Mouse (Mus musculus) ES-Bruce4 (cell line): ENCODE measurements around the gene Hprt. TPM values are rescaled to one million over a fixed set of nuclear protein-coding genes. Genes with fewer than 3 reads are reported as not detected.
"Not testable (repeated sequence)": the region's sequence is repeated elsewhere in the genome, so short reads cannot be mapped to it uniquely, and the experiment has no call there.

ENCODE experiments used
- H3K27ac ChIP-seq: 2 replicates; pipeline ENCODE4 v1.5.1; 2012; ENCODE audit warnings: low read length, inconsistent platforms; ENCODE audit not compliant: insufficient read depth
- H3K27me3 ChIP-seq: 2 replicates; pipeline ENCODE4 v1.6.1; 2012; ENCODE audit warnings: mild to moderate bottlenecking, low read length, inconsistent platforms; ENCODE audit not compliant: control insufficient read depth, poor library complexity, insufficient read depth, severe bottlenecking
- H3K36me3 ChIP-seq: 2 replicates; pipeline ENCODE4 v1.6.1; 2012; ENCODE audit warnings: inconsistent platforms, mild to moderate bottlenecking, low read length, moderate library complexity; ENCODE audit not compliant: control insufficient read depth, poor library complexity, insufficient read depth, severe bottlenecking
- H3K4me1 ChIP-seq: one replicate; pipeline ENCODE4 v1.8.1; 2011; ENCODE audit warnings: low read length; ENCODE audit not compliant: control insufficient read depth, insufficient read depth
- H3K4me3 ChIP-seq: 2 replicates; pipeline ENCODE4 v1.5.1; 2011; ENCODE audit warnings: low read depth, mild to moderate bottlenecking, low read length
- H3K9ac ChIP-seq: 2 replicates; pipeline ENCODE4 v1.6.1; 2012; ENCODE audit warnings: low read depth, mild to moderate bottlenecking, inconsistent platforms; ENCODE audit not compliant: poor library complexity, severe bottlenecking
- H3K9me3 ChIP-seq: replicated peaks from 2 replicates; pipeline ENCODE4 v1.6.1; 2012; ENCODE audit warnings: mild to moderate bottlenecking, low read length, inconsistent platforms; ENCODE audit not compliant: control insufficient read depth, poor library complexity, insufficient read depth, severe bottlenecking
- CTCF ChIP-seq: IDR thresholded peaks from one replicate; pipeline ENCODE4 v1.8.1; 2011; ENCODE audit warnings: low read depth, low read length
- EP300 ChIP-seq: IDR thresholded peaks from 2 replicates; pipeline ENCODE4 v1.6.1; 2011; ENCODE audit warnings: low read depth, low read length; ENCODE audit not compliant: insufficient read depth
- POLR2A ChIP-seq: IDR thresholded peaks from one replicate; pipeline ENCODE4 v1.8.1; 2011; ENCODE audit warnings: low read length; ENCODE audit not compliant: insufficient read depth
- polyA plus RNA-seq: library from polyadenylated mRNA; stranded (reverse); fragments of >200 nt; gene quantifications from 2 replicates; pipeline ENCODE4 v1.2.4, GENCODE M21; 2011; ENCODE audit warnings: low read depth; ENCODE audit not compliant: missing spikeins, insufficient read depth, insufficient read length

Gene Hprt
- polyA plus RNA-seq, 1 experiment = 254 TPM

DNA sequence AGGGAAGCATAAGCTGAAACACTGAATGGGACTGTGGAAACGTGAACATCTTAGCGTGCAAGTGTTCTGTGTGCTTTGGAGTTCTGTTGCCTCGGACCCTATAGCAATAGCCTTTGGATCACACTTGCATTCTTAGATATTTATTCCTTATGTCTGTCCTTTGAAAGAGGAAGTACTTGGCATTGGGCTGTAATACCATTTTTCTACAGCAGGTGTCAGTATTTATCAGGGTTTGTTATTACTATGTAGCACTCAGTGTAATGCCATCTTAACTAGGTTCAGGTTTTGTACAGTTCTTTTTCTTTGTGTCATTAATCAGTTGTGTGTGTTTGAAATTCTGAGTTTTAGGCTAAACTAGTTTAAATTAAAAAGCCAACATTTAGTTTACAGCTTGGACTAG is 18.1 kb downstream of the Hprt start:
- no peak for TF ChIP-seq CTCF
- no peak for TF ChIP-seq POLR2A
- TF ChIP-seq EP300 = no peak
- H3K27me3 ChIP-seq = no peaks in the 10 kb centered on the region
- no peaks in the 10 kb centered on the region for H3K9me3 ChIP-seq
- H3K36me3 ChIP-seq = peaks cover 10% of the 10 kb centered on the region
- no peaks in the 10 kb centered on the region for H3K4me1 ChIP-seq
- no peak overlapping the region for H3K4me3 ChIP-seq
- H3K27ac ChIP-seq = no peak overlapping the region
- H3K9ac ChIP-seq = no peak overlapping the region

DNA sequence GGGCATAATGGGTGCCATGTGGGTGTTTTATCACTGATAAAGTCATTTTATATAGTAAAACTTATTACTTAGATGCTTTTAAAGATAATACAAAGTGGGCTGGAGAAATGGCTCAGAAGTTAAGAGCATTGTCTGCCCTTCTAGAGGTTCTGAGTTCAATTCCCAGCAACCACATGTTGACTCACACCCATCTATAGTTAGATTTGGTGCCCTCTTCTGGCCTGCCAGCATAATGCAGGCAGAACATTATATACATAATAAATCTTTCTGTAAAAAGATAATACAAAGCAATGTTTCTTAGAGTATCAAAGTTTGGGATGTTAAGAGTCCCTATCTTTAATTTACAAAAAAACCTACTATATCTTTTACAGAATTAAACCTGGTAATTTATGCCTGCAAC is 27.6 kb downstream of the Hprt start:
- Histone ChIP-seq H3K9me3 (no peaks in the 10 kb centered on the region), H3K27me3 (no peaks in the 10 kb centered on the region), H3K9ac (no peak overlapping the region), H3K36me3 (peaks cover 18% of the 10 kb centered on the region), H3K27ac (no peak overlapping the region), H3K4me1 (no peaks in the 10 kb centered on the region), H3K4me3 (no peak overlapping the region)
- TF ChIP-seq EP300 (no peak), POLR2A (no peak), CTCF (no peak)

DNA sequence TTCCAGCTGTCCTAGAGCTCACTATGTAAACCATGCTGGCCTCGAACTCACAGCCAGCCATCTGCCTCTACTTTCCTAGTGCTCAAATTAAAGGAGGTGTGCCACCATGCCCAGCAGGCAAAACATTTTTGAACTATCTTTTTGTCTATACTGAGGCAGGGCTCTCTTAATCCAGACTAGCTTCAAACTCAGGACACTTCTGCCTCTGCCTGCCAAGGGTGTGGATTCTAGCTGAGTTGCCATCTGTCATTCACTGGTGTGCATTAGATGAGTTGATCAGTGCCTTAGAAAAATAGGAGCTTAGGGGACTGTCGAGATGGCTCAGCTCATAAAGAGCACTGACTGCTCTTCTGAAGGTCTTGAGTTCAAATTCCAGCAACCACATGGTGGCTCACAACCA is 35.1 kb downstream of the Hprt start:
- Histone ChIP-seq H3K27me3 (no peaks in the 10 kb centered on the region), H3K27ac (no peak overlapping the region)

DNA sequence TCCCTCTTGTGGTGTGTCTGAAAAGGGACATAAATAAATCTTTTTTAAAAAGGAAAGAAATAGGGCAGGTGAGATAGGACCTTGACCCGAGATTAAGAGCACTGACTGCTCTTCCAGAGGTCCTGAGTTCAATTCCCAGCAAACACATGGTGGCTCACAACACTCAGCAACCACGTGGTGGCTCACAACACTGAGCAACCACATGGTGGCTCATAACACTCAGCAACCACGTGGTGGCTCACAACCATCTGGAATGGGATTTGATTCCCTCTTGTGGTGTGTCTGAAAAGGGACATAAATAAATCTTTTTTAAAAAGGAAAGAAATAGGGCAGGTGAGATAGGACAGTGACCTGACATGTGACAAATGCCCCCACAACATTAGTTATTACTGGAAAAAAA is 36.3 kb downstream of the Hprt start:
- not testable (repeated sequence) for H3K9me3 ChIP-seq, H3K27me3 ChIP-seq, H3K9ac ChIP-seq, H3K27ac ChIP-seq, H3K36me3 ChIP-seq, H3K4me3 ChIP-seq, H3K4me1 ChIP-seq

More for the DNA sequence above, 35.1 kb downstream of the Hprt start:
- Histone ChIP-seq H3K36me3 (peaks cover 6% of the 10 kb centered on the region), H3K9ac (no peak overlapping the region), H3K9me3 (no peaks in the 10 kb centered on the region), H3K4me3 (no peak overlapping the region), H3K4me1 (no peaks in the 10 kb centered on the region)
- TF ChIP-seq POLR2A (no peak), EP300 (no peak), CTCF (no peak)

DNA sequence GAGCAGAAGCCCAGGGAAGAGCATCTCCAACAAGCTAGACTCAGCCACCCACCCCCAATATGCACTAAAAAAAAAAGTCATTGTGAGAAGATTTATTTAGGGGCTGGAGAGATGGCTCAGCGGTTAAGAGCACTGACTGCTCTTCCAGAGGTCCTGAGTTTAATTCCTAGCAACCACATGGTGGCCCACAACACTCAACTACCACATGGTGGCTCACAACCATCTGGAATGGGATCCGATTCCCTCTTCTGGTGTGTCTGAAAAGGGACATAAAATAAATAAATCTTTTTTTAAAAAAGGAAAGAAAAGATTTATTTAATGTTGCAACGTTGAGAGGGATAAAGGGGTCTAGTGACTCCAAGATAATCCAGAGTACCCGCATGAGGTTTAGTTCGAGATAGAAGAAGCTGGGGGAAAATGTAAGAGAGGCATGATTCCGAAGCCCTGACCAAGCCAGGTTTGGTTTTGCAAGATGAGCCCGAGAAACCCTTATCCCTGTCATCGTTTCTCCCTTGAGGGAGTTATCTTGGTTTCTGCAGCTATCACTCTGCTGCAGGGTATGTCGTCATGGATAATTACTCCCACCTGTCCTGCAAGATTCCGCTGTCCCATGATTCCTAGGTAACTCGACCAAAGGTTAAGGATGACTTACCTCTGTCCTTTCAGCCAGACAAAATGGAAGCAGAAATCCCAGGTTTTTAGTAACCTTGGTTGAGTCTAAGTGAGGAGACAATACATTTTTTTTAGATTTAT is 37.7 kb downstream of the Hprt start:
- H3K27ac ChIP-seq = no peak overlapping the region
- H3K27me3 ChIP-seq = no peaks in the 10 kb centered on the region
- no peaks in the 10 kb centered on the region; the same call in 1 of the 2 replicates for H3K36me3 ChIP-seq
- TF ChIP-seq CTCF (no peak), EP300 (no peak), POLR2A (no peak)
- no peak overlapping the region for H3K9ac ChIP-seq
- no peaks in the 10 kb centered on the region for H3K4me1 ChIP-seq
- no peaks in the 10 kb centered on the region for H3K9me3 ChIP-seq
- H3K4me3 ChIP-seq = no peak overlapping the region

DNA sequence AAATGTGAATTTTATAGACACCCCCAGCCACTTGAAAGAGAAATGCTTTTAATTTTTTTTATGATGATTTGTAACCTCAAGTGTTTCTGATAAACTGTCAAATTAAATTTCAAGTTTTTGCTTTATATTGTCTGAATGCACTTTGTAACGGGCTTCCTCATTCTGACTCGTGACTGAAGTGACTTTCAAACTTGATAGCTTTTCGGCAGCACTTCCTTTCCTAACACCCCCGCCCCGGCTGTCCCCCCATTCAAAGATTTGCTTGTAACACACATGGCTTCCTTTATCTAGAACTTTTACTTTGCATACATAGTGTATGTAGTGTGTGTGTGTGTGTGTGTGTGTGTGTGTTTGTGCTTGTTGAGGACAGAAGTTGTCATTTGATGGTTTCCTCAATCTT is 41.6 kb downstream of the Hprt start:
- H3K36me3 ChIP-seq = no peaks in the 10 kb centered on the region
- TF ChIP-seq CTCF = no peak
- TF ChIP-seq EP300 = no peak
- no peak for TF ChIP-seq POLR2A
- H3K27me3 ChIP-seq = no peaks in the 10 kb centered on the region
- no peak overlapping the region for H3K4me3 ChIP-seq
- H3K9me3 ChIP-seq = no peaks in the 10 kb centered on the region
- H3K9ac ChIP-seq = no peak overlapping the region
- no peaks in the 10 kb centered on the region for H3K4me1 ChIP-seq
- no peak overlapping the region for H3K27ac ChIP-seq
